Mouse (Mus musculus) erythroblast, adult 5-6 weeks (primary cell): Measurements from ENCODE around the gene Bmpr2. TPM values are rescaled to one million over a fixed set of nuclear protein-coding genes. Genes with fewer than 3 reads are reported as not detected.
"Not testable (repeated sequence)": the region's sequence is repeated elsewhere in the genome, so short reads cannot be mapped to it uniquely, and the experiment has no call there.

ENCODE experiments used
- ATAC-seq: replicated peaks from 2 replicates; pipeline ENCODE4 v1.8.0; 2016; ENCODE audit warnings: moderate number of reproducible peaks, mild to moderate bottlenecking, moderate TSS enrichment, inconsistent platforms; ENCODE audit not compliant: poor library complexity, low FRiP score, severe bottlenecking
- total RNA-seq, 2 experiments: library from RNA; stranded (forward) in 1 of 2; stranded (reverse) in 1 of 2; fragments of 150-400 nt in 1 of 2; fragments of 200-764, 138-1000 nt in 1 of 2; gene quantifications; 2 replicates each; pipeline versions ENCODE4 v1.2.3 to v1.2.4; 2015 to 2017; ENCODE audit warnings: low replicate concordance in 2 of 2

The Bmpr2 gene
- total RNA-seq (2015; ENCODE audit: low replicate concordance) (5.4 and 7.9 TPM in 2 replicates), total RNA-seq (2017; ENCODE audit: low replicate concordance) (2.0 and 8.4 TPM in 2 replicates)

GRCm38 (mm10) chr1:59763164-59763768, at the start of gene Bmpr2:
Gene Bmpr2 (plus strand): TSS chr1:59763400.
- ATAC-seq, result peak; percentile 87

GRCm38 (mm10) chr1:59719900-59720299, 43.3 kb upstream of the Bmpr2 start:
- peak; percentile 62; the same call in 1 of the 2 replicates for ATAC-seq

DNA sequence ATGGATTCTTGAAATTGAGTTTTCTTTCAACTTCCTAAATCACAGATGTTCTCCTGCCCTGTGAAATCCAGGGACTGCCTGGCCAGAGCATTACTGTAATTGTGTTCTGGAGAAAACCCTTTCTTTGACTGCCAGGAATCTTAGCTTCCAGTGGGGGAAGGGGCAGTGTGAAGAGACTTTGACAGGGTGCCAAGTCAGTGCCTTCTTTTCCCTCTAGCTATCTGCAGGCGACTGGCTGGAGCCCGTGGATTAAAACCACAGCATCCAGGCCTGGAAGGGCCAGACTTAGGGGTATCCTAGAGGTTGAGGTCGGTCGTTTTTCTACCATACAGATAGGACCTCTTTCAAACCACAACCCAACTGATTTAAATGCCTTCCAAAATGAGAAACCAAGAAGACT, 37.5 kb upstream of the Bmpr2 start:
- ATAC-seq, result no peak

GRCm38 (mm10) chr1:59730106-59730505, 33.1 kb upstream of the Bmpr2 start:
- no peak for ATAC-seq

GRCm38 (mm10) chr1:59730737-59731136, 32.5 kb upstream of the Bmpr2 start:
- no peak for ATAC-seq

DNA sequence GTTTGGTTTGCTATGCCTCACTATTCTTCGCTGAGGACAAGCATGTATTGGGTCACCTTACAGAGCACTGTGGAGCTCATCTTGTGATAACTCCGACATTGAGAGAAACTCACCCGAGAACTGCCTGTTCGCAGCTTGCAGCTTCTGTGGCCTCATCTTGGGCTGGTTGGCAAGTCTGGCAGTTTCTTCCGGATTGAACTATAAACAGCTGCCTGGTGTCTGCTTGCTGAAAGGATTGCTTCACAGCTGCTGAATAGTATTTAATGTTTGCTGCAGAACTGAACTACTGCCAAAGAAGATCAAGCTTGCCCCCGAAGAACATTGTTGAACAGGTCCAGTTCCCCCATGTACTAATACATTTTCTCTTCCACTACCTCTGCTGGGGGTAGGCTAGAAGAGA, 29.1 kb upstream of the Bmpr2 start:
- ATAC-seq, result no peak

DNA sequence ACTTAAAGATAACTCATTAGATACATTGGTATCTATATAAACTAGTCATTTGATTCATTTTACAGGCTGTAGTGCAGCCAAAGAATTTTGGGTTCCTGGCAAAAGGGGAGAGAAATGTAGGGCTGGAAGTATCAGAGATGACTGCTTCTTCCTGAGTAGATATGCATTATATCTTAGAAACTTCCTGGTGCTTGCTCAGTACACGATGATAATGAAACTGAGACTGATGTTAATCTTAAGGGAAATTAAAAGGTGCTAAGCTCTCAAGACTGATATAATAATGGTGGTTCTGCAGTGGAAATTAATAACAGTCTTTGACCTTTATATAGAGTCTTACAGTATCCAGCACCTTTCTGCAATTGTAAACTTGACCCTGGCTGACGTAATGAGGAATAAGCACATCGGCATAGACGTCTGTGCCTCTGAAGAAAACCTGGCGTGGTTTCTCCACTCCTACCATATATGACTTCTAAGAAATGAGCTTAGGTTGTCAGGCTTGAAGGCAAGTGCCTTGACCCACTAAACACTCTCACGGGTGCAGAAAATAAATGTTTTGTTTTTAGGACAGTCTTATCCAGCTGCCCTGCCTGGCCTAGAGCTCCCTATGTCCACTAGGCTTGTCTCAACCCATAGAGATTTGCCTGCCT, 24.3 kb upstream of the Bmpr2 start:
- ATAC-seq, result no peak

- no peak for ATAC-seq
These were observed 23.4 kb upstream of the Bmpr2 start for GRCm38 (mm10) chr1:59739577-59740354.

GRCm38 (mm10) chr1:59749047-59749446, 14.2 kb upstream of the Bmpr2 start:
- no peak for ATAC-seq

DNA sequence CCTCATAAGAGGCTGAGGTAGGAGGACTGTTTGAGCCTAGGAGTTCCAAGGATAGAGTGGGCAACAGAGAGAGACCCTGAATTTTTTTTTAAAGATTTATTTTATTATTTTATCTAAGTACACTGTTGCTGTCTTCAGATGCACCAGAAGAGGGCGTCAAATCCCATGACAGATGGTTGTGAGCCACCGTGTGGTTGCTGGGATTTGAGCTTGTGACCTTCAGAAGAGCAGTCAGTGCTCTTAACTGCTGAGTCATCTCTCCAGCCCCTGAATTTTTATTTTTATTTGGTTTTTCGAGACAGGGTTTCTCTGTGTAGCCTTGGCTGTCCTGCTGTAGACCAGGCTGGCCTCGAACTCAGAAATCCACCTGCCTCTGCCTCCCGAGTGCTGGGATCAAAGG, 13.5 kb upstream of the Bmpr2 start:
- not testable (repeated sequence) for ATAC-seq

GRCm38 (mm10) chr1:59755298-59755697, 7.9 kb upstream of the Bmpr2 start:
- ATAC-seq, result no peak

- ATAC-seq, result no peak
These were observed 4.9 kb upstream of the Bmpr2 start for GRCm38 (mm10) chr1:59758325-59758724.

- ATAC-seq, result no peak
These were observed 992 bp upstream of the Bmpr2 start for GRCm38 (mm10) chr1:59762208-59762607.

- ATAC-seq, result peak; percentile 44
These were observed 493 bp upstream of the Bmpr2 start for GRCm38 (mm10) chr1:59762651-59763163.

DNA sequence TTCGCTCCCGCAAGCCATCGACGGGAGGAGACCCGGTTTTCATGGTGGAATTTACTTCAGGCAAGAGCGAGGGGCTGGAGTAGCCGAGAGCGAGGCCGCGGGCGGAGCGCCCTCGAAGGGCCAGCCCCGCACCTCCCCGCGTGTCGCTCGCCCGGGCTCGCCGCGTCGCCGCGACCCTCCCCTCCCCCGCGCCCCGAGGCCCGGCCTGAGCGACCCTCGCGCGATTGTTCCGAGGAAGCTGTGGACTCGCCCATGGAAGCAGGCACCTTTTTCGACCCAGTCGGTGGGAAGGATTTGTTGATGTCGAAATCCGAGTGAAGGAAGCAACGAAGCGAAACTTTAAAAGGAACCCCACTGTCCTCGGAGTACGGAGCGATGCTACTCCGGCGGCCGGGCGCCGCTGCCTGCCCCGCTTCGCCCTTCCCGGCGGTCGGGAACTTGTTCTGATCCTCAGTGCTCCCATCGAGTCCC, 616 bp downstream of the Bmpr2 start:
- no peak for ATAC-seq

DNA sequence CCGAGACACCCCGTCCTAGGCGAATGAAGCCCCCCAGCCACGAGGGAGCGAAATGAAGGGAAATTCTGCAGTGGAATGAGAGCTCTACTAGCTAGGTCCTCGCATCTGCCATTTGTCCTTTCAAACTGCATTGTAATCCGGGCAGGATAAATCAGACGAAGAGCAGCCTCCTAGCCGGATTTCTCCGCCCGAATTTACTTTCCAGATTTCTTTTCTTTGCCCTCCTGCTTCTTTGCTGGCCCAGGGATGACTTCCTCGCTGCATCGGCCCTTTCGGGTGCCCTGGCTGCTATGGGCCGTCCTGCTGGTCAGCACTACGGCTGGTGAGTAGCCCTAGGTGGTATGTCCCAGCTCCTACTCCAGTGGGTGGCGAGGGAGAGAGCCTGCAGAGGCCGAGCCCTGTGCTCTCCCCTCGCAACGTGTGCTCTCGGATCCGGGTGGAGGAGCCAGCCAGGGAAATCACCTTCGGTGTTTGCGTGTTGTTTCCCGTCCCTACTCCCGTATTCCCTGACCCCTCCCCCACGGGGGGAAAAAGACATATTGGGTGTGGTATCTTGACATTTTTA, 1.3 kb downstream of the Bmpr2 start:
- 0 out of 2 replicates have a peak, but pooled peaks have one; percentile 27 for ATAC-seq

DNA sequence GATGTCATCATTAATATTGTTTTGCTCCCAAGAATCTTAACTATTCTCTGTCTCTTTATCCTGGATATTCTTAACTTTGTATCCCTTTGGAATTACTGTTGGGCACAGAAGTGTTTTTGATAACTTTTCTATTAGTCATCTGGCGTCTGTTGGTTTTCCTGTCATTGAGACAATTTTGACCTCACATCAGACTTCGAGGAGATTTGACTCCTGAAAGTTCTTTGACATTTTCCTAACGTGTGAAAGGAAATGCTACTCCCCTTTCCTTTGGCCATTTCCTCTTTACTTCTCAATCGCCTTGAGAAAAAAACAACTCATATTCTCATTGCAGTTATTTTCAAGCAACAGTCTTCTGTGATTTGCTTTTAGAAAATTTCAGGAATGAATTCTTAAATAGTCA, 2.1 kb downstream of the Bmpr2 start:
- ATAC-seq, result no peak

DNA sequence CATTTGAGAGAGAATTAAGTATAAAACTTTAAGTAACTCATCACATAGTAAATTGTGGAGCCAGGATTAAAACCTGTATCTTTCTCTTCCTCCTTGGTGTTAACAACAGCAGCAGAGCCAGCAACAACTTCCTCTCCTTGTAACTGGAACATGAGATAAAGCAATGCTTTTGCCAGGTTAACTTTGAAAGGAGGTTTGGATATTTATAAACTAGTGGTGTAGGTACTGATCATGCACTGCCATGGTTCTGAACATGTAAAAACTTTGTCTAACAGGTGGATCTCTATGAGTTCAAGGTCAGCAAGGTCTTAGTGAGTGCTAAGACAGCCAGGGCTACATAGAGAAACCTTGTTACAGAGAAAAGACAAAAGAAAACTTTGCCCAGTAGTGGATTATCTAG, 3.4 kb downstream of the Bmpr2 start:
- ATAC-seq, result no peak

DNA sequence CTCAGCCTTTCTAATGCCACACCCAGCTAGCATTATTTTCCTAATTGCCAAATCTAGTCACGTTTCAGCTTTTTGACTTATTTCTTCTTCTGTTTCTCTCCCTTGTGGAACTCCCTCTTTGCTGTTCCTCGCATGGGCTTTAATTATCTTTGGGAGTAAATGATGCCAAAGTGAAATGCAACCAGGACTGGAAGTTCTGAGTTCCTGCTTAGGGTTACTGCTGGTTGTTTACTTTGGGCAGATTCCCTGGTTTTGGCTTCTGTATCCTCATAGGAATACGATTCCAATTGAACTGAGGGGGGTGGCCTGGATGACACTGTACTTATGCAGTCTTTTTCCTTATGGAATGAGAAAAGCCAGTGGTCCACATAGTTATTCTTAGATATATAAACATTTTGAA, 8.7 kb downstream of the Bmpr2 start:
- no peak for ATAC-seq

- no peak for ATAC-seq
These were observed 17.9 kb downstream of the Bmpr2 start for GRCm38 (mm10) chr1:59781080-59781479.
